Mouse (Mus musculus): ENCODE data around the gene Rbm20. TPM values are rescaled to one million over a fixed set of nuclear protein-coding genes. Genes with fewer than 3 reads are reported as not detected.

The Rbm20 gene
- total and polyA plus RNA-seq, 3 experiments: 37.3 to 58.6 TPM; not detected in 1

DNA sequence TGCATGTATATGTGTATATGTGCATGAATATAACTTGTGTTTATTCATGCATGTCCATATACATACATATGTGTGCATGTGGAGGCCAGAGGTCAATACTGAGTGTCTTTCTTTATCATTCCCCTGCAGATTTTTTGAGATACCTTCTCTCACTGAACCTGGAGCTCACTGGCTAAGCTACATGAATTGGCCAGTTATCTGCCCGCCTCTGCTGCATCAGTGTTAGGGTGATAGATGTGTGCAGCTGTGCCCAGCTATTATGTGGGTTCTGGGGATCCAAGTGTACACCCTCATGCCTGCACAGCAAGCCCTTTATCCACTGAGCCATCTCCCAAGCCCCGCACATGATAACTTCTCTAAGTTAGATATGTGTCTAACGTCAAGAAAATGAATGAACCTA is 210.7 kb downstream of the Rbm20 start:
- TF ChIP-seq USF2 (IDR thresholded peaks at IDR 0.05; ENCODE audit: borderline replicate concordance in 1 of 2, insufficient read depth in 1 of 2, low read depth in 1 of 2, low read length in 2 of 2) (no peak), GATA1 (IDR thresholded peaks at IDR 0.05; ENCODE audit: low read depth, low read length) (0 out of 2 replicates have a peak, but pooled peaks have one; percentile 31), TCF12 (IDR thresholded peaks at IDR 0.05; ENCODE audit: low read depth, low read length) (peak; percentile 83), E2F4 (IDR thresholded peaks at IDR 0.05; ENCODE audit: borderline replicate concordance, low read depth, low read length) (no peak), ETS1 (IDR thresholded peaks at IDR 0.05; ENCODE audit: low read depth, low read length) (peak; percentile 65), NRF1 (IDR thresholded peaks at IDR 0.05; ENCODE audit: insufficient read depth, low read depth, low read length, poor library complexity, severe bottlenecking) (no peak), ELF1 (IDR thresholded peaks at IDR 0.05; ENCODE audit: low read depth, low read length) (no peak), EP300 (IDR thresholded peaks at IDR 0.05; ENCODE audit: low read depth in 1 of 2, low read length in 2 of 2) (peak in 1 of 2 experiments; percentile 49; a peak in 1 of 4 replicates), TAL1 (IDR thresholded peaks at IDR 0.05; ENCODE audit: low read length) (peak; percentile 49), RCOR1 (IDR thresholded peaks at IDR 0.05; ENCODE audit: low read depth, low read length) (no peak)
- Histone ChIP-seq H3K79me2 (ENCODE audit: control insufficient read depth, insufficient read depth, low read length, poor library complexity) (no peaks in the 10 kb centered on the region), H3K9me3 (replicated peaks; ENCODE audit: insufficient read depth, low read length) (no peaks in the 10 kb centered on the region), H3K9ac (ENCODE audit: control insufficient read depth, low read depth, low read length, poor library complexity, severe bottlenecking) (no peak overlapping the region; the same call in 1 of the 2 replicates), H3K27me3 (ENCODE audit: control insufficient read depth in 1 of 2, insufficient read depth in 2 of 2, low read length in 2 of 2) (no peaks in the 10 kb centered on the region), H3K27ac (ENCODE audit: control insufficient read depth, low read depth, low read length) (peak overlapping the region; percentile 38; the same call in 1 of the 2 replicates), H3K4me1 (ENCODE audit: control insufficient read depth in 1 of 2, insufficient read depth in 2 of 2, low read length in 2 of 2) (peaks cover 47 to 62% of the 10 kb centered on the region in 2 experiments), H3K36me3 (ENCODE audit: control insufficient read depth in 1 of 2, insufficient read depth in 2 of 2, low read length in 2 of 2) (peaks cover 0 to 59% of the 10 kb centered on the region in 2 experiments; a peak in 2 of 4 replicates), H3K4me3 (ENCODE audit: control insufficient read depth in 1 of 2, insufficient read depth in 1 of 2, low read depth in 2 of 2, low read length in 2 of 2) (no peak overlapping the region)
- peak; percentile 44 for DNase-seq (ENCODE audit: low read depth, low spot score)

DNA sequence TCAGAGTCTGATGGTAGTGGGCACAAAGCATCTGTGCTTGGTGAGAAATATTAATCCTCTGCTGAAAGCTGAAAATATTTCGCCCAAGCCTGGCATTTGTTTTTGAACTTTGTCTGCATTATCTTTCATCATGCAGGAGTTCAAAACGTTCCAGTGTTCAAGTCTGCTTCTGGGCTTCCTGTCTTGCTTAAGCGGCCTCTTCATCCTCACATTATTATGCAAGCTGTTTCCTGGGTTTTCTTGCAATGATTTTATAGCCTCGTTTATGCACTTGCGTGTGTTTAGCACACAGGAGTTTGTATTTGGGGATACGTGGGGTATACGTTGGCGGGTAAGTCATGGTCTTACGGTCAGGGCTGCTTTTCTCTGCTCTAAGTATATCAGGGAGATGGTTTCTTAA is 211.2 kb downstream of the Rbm20 start:
- H3K9ac ChIP-seq (ENCODE audit: control insufficient read depth, low read depth, low read length, poor library complexity, severe bottlenecking): no peak overlapping the region

More for the DNA sequence above, 211.2 kb downstream of the Rbm20 start:
- H3K4me3 ChIP-seq (ENCODE audit: control insufficient read depth in 1 of 2, insufficient read depth in 1 of 2, low read depth in 2 of 2, low read length in 2 of 2): no peak overlapping the region
- peak; percentile 48 for DNase-seq (ENCODE audit: low read depth, low spot score)
- peak overlapping the region; percentile 38; the same call in 1 of the 2 replicates for H3K27ac ChIP-seq (ENCODE audit: control insufficient read depth, low read depth, low read length)
- H3K4me1 ChIP-seq (ENCODE audit: control insufficient read depth in 1 of 2, insufficient read depth in 2 of 2, low read length in 2 of 2): peaks cover 49 to 67% of the 10 kb centered on the region in 2 experiments
- H3K36me3 ChIP-seq (ENCODE audit: control insufficient read depth in 1 of 2, insufficient read depth in 2 of 2, low read length in 2 of 2): peaks cover 0 to 64% of the 10 kb centered on the region in 2 experiments; a peak in 2 of 4 replicates
- no peaks in the 10 kb centered on the region for H3K27me3 ChIP-seq (ENCODE audit: control insufficient read depth in 1 of 2, insufficient read depth in 2 of 2, low read length in 2 of 2)
- TF ChIP-seq EP300 (IDR thresholded peaks at IDR 0.05; ENCODE audit: low read depth in 1 of 2, low read length in 2 of 2) (peak in 1 of 2 experiments; percentile 9; a peak in 2 of 4 replicates), TAL1 (IDR thresholded peaks at IDR 0.05; ENCODE audit: low read length) (no peak), BHLHE40 (IDR thresholded peaks at IDR 0.05; ENCODE audit: borderline replicate concordance, low read depth, low read length) (no peak), ELF1 (IDR thresholded peaks at IDR 0.05; ENCODE audit: low read depth, low read length) (no peak), MAFK (IDR thresholded peaks at IDR 0.05; ENCODE audit: borderline replicate concordance, low read depth, low read length) (no peak), JUND (IDR thresholded peaks at IDR 0.05; ENCODE audit: low read depth, low read length) (peak; percentile 17; the same call in 1 of the 2 replicates), MYC (IDR thresholded peaks at IDR 0.05; ENCODE audit: low read depth, low read length) (0 out of 2 replicates have a peak, but pooled peaks have one; percentile 29), CHD2 (IDR thresholded peaks at IDR 0.05; ENCODE audit: low read length) (no peak), POLR2AphosphoS5 (IDR thresholded peaks at IDR 0.05; ENCODE audit: borderline replicate concordance, low read depth, low read length) (no peak), KAT2A (conservative IDR thresholded peaks at IDR 0.05; ENCODE audit: low read depth, low read length) (no peak), ZNF384 (IDR thresholded peaks at IDR 0.05; ENCODE audit: low read depth, low read length) (no peak), MEF2A (IDR thresholded peaks at IDR 0.05; ENCODE audit: extremely low read depth, insufficient replicate concordance, low read depth, low read length, poor library complexity, severe bottlenecking) (no peak), USF2 (IDR thresholded peaks at IDR 0.05; ENCODE audit: borderline replicate concordance in 1 of 2, insufficient read depth in 1 of 2, low read depth in 1 of 2, low read length in 2 of 2) (no peak)
- no peaks in the 10 kb centered on the region for H3K9me3 ChIP-seq (replicated peaks; ENCODE audit: insufficient read depth, low read length)
- H3K79me2 ChIP-seq (ENCODE audit: control insufficient read depth, insufficient read depth, low read length, poor library complexity): no peaks in the 10 kb centered on the region

Measured in MEL (cell line).